Mouse (Mus musculus) lung, embryonic 15.5 days (tissue): ENCODE measurements around the gene Yipf1. TPM values are rescaled to one million over a fixed set of nuclear protein-coding genes. Genes with fewer than 3 reads are reported as not detected.

ENCODE experiments used
- ATAC-seq: fragments of 200-750 bp; cut with Nextera tagmentation; 2 replicates; pipeline ENCODE4 v1.8.0; 2017; ENCODE audit warnings: moderate number of reproducible peaks, borderline replicate concordance; ENCODE audit not compliant: low FRiP score, low TSS enrichment; ENCODE audit errors: extremely low read depth
- H3K27ac ChIP-seq: fragments of 300-500 bp; sonication (generic); 2 replicates; pipeline ENCODE4 v1.5.1; 2015; ENCODE audit warnings: moderate library complexity, mild to moderate bottlenecking, inconsistent platforms
- H3K27me3 ChIP-seq: fragments of 300-500 bp; sonication (generic); 2 replicates; pipeline ENCODE4 v1.6.1; 2015; ENCODE audit warnings: inconsistent platforms
- H3K36me3 ChIP-seq: fragments of 300-500 bp; sonication (generic); 2 replicates; pipeline ENCODE4 v1.6.1; 2015; ENCODE audit warnings: inconsistent platforms
- H3K4me1 ChIP-seq: fragments of 300-500 bp; sonication (generic); 2 replicates; pipeline ENCODE4 v1.6.1; 2015; ENCODE audit warnings: inconsistent platforms
- H3K4me2 ChIP-seq: fragments of 300-500 bp; sonication (generic); 2 replicates; pipeline ENCODE4 v1.6.1; 2015; ENCODE audit warnings: inconsistent platforms, mild to moderate bottlenecking, moderate library complexity
- H3K4me3 ChIP-seq: fragments of 300-500 bp; sonication (generic); 2 replicates; pipeline ENCODE4 v1.5.1; 2015; ENCODE audit warnings: mild to moderate bottlenecking, inconsistent platforms
- H3K9ac ChIP-seq: fragments of 300-500 bp; sonication (generic); 2 replicates; pipeline ENCODE4 v1.6.1; 2015; ENCODE audit warnings: inconsistent platforms
- H3K9me3 ChIP-seq: fragments of 300-500 bp; sonication (generic); 2 replicates; pipeline ENCODE4 v1.6.1; 2016; ENCODE audit warnings: inconsistent platforms
- WGBS: fragments of 180-500 bp; shearing (Covaris S2); methylation state at CpG from one replicate; pipeline ENCODE4 v1.1.7; 2015; 5-methylcytosine and 5-hydroxymethylcytosine counted together
- polyA plus RNA-seq: library from polyadenylated mRNA; unstranded; fragments of >200 nt; fragmentation: Nextera tagmentation; extraction: Ambion mirVana; gene quantifications from 2 replicates; pipeline ENCODE4 v1.2.1, GENCODE M21; 2015

Yipf1 gene
- 51.6 and 55.3 TPM in 2 replicates for polyA plus RNA-seq

GRCm38 (mm10) chr4:107313690-107314478 lies at the start of gene Yipf1:
Yipf1 (plus strand) TSS chr4:107314363.
- ATAC-seq = peak; percentile 94
- peak within 1 kb of the TSS; percentile 69 for H3K4me3 ChIP-seq
- under 1% methylated on average over 29 of the region's 29 CpGs for WGBS
- peaks cover 2% of the 10 kb centered on the region; the same call in 1 of the 2 replicates for H3K36me3 ChIP-seq
- peak within 1 kb of the TSS; percentile 83 for H3K4me2 ChIP-seq
- no peaks in the 10 kb centered on the region for H3K27me3 ChIP-seq
- H3K9ac ChIP-seq = peak within 1 kb of the TSS; percentile 55
- H3K27ac ChIP-seq = peak within 1 kb of the TSS; percentile 42
- peaks cover 15% of the 10 kb centered on the region for H3K4me1 ChIP-seq
- no peaks in the 10 kb centered on the region for H3K9me3 ChIP-seq

GRCm38 (mm10) chr4:107273683-107274082 lies 40.5 kb upstream of the Yipf1 start:
- no peak overlapping the region for H3K4me3 ChIP-seq
- H3K27ac ChIP-seq = no peak overlapping the region
- H3K9ac ChIP-seq = no peak overlapping the region
- 66% methylated on average over 4 of the region's 4 CpGs for WGBS
- 0 out of 2 replicates have a peak, but pooled peaks cover 4% of the 10 kb centered on the region for H3K36me3 ChIP-seq
- no peak overlapping the region for H3K4me2 ChIP-seq
- H3K4me1 ChIP-seq = no peaks in the 10 kb centered on the region
- no peaks in the 10 kb centered on the region for H3K27me3 ChIP-seq
- no peak for ATAC-seq
- no peaks in the 10 kb centered on the region for H3K9me3 ChIP-seq

- no peak overlapping the region for H3K4me3 ChIP-seq
- no peak overlapping the region for H3K27ac ChIP-seq
- WGBS = 61% methylated on average over 5 of the region's 5 CpGs
- 0 out of 2 replicates have a peak, but pooled peaks cover 4% of the 10 kb centered on the region for H3K36me3 ChIP-seq
- no peak overlapping the region for H3K9ac ChIP-seq
- H3K4me1 ChIP-seq = no peaks in the 10 kb centered on the region
- H3K9me3 ChIP-seq = no peaks in the 10 kb centered on the region
- no peaks in the 10 kb centered on the region for H3K27me3 ChIP-seq
- ATAC-seq = no peak
- H3K4me2 ChIP-seq = no peak overlapping the region
Measured at GRCm38 (mm10) chr4:107274511-107274910, 39.7 kb upstream of the Yipf1 start.

GRCm38 (mm10) chr4:107278188-107278707 lies 35.9 kb upstream of the Yipf1 start:
- H3K27me3 ChIP-seq = no peaks in the 10 kb centered on the region
- no peak for ATAC-seq
- no peak overlapping the region for H3K9ac ChIP-seq
- H3K4me3 ChIP-seq = no peak overlapping the region
- WGBS = 29% methylated on average over 8 of the region's 8 CpGs
- H3K27ac ChIP-seq = no peak overlapping the region
- peaks cover 9% of the 10 kb centered on the region; the same call in 1 of the 2 replicates for H3K36me3 ChIP-seq
- no peak overlapping the region for H3K4me2 ChIP-seq
- no peaks in the 10 kb centered on the region for H3K4me1 ChIP-seq
- no peaks in the 10 kb centered on the region for H3K9me3 ChIP-seq

- no peaks in the 10 kb centered on the region for H3K4me1 ChIP-seq
- H3K9ac ChIP-seq = no peak overlapping the region
- H3K4me3 ChIP-seq = no peak overlapping the region
- no peak for ATAC-seq
- H3K27me3 ChIP-seq = no peaks in the 10 kb centered on the region
- H3K4me2 ChIP-seq = no peak overlapping the region
- WGBS = 81% methylated on average over 7 of the region's 7 CpGs
- H3K9me3 ChIP-seq = no peaks in the 10 kb centered on the region
- no peak overlapping the region for H3K27ac ChIP-seq
- peaks cover 6% of the 10 kb centered on the region; the same call in 1 of the 2 replicates for H3K36me3 ChIP-seq
Measured at GRCm38 (mm10) chr4:107280843-107281475, 33.2 kb upstream of the Yipf1 start.

GRCm38 (mm10) chr4:107285446-107286200 lies 28.5 kb upstream of the Yipf1 start:
- H3K4me2 ChIP-seq = no peak overlapping the region
- 47% methylated on average over 3 of the region's 3 CpGs for WGBS
- H3K9ac ChIP-seq = no peak overlapping the region
- no peak for ATAC-seq
- no peak overlapping the region for H3K27ac ChIP-seq
- no peaks in the 10 kb centered on the region; the same call in 1 of the 2 replicates for H3K4me1 ChIP-seq
- H3K4me3 ChIP-seq = no peak overlapping the region
- no peaks in the 10 kb centered on the region for H3K9me3 ChIP-seq
- H3K36me3 ChIP-seq = no peaks in the 10 kb centered on the region; the same call in 1 of the 2 replicates
- H3K27me3 ChIP-seq = no peaks in the 10 kb centered on the region

- Histone ChIP-seq H3K4me2 (no peak overlapping the region), H3K9ac (no peak overlapping the region), H3K36me3 (no peaks in the 10 kb centered on the region), H3K4me1 (no peaks in the 10 kb centered on the region; the same call in 1 of the 2 replicates), H3K4me3 (no peak overlapping the region), H3K9me3 (no peaks in the 10 kb centered on the region), H3K27me3 (no peaks in the 10 kb centered on the region), H3K27ac (0 out of 2 replicates have a peak overlapping the region, but pooled peaks have one; percentile 2)
- ATAC-seq = no peak
- WGBS = 89% methylated on average over 8 of the region's 8 CpGs
Measured at GRCm38 (mm10) chr4:107286386-107286785, 27.8 kb upstream of the Yipf1 start.

GRCm38 (mm10) chr4:107287517-107287916 lies 26.6 kb upstream of the Yipf1 start:
- WGBS = 75% methylated on average over 2 of the region's 2 CpGs
- no peak overlapping the region for H3K9ac ChIP-seq
- H3K9me3 ChIP-seq = no peaks in the 10 kb centered on the region
- H3K36me3 ChIP-seq = no peaks in the 10 kb centered on the region
- no peak overlapping the region for H3K27ac ChIP-seq
- ATAC-seq = no peak
- H3K4me3 ChIP-seq = no peak overlapping the region
- no peaks in the 10 kb centered on the region; the same call in 1 of the 2 replicates for H3K4me1 ChIP-seq
- no peaks in the 10 kb centered on the region for H3K27me3 ChIP-seq
- H3K4me2 ChIP-seq = no peak overlapping the region

GRCm38 (mm10) chr4:107291611-107292272 lies 22.4 kb upstream of the Yipf1 start:
- WGBS = 74% methylated on average over 7 of the region's 7 CpGs
- H3K27me3 ChIP-seq = no peaks in the 10 kb centered on the region
- no peak overlapping the region for H3K27ac ChIP-seq
- no peak overlapping the region for H3K9ac ChIP-seq
- H3K4me3 ChIP-seq = no peak overlapping the region
- no peaks in the 10 kb centered on the region; the same call in 1 of the 2 replicates for H3K4me1 ChIP-seq
- no peak for ATAC-seq
- H3K4me2 ChIP-seq = no peak overlapping the region
- H3K36me3 ChIP-seq = no peaks in the 10 kb centered on the region
- no peaks in the 10 kb centered on the region for H3K9me3 ChIP-seq

GRCm38 (mm10) chr4:107292273-107292662 lies 21.9 kb upstream of the Yipf1 start:
- no peak overlapping the region for H3K9ac ChIP-seq
- no peak for ATAC-seq
- H3K27ac ChIP-seq = no peak overlapping the region
- H3K36me3 ChIP-seq = no peaks in the 10 kb centered on the region
- no peak overlapping the region for H3K4me2 ChIP-seq
- WGBS = 25% methylated on average over 4 of the region's 4 CpGs
- no peaks in the 10 kb centered on the region for H3K27me3 ChIP-seq
- H3K4me1 ChIP-seq = no peaks in the 10 kb centered on the region
- H3K4me3 ChIP-seq = no peak overlapping the region
- H3K9me3 ChIP-seq = no peaks in the 10 kb centered on the region

GRCm38 (mm10) chr4:107298071-107298606 lies 16.0 kb upstream of the Yipf1 start:
- Histone ChIP-seq H3K9ac (no peak overlapping the region), H3K9me3 (no peaks in the 10 kb centered on the region), H3K27me3 (no peaks in the 10 kb centered on the region), H3K27ac (no peak overlapping the region), H3K4me1 (no peaks in the 10 kb centered on the region), H3K36me3 (no peaks in the 10 kb centered on the region), H3K4me3 (no peak overlapping the region), H3K4me2 (no peak overlapping the region)
- ATAC-seq = no peak
- 70% methylated on average over 8 of the region's 8 CpGs for WGBS
